Mouse (Mus musculus): ENCODE data around the gene Gm20388. TPM values are rescaled to one million over a fixed set of nuclear protein-coding genes. Genes with fewer than 3 reads are reported as not detected.

Gm20388 gene
- total RNA-seq, 2 experiments from 2014 or later, result 12.7 TPM; not detected in 1

GRCm38 (mm10) chr8:121335684-121336083 lies 1425.0 kb downstream of the Gm20388 start:
- DNase-seq, result no peak

GRCm38 (mm10) chr8:121342931-121343330 lies 1432.3 kb downstream of the Gm20388 start:
- DNase-seq, result no peak

DNA sequence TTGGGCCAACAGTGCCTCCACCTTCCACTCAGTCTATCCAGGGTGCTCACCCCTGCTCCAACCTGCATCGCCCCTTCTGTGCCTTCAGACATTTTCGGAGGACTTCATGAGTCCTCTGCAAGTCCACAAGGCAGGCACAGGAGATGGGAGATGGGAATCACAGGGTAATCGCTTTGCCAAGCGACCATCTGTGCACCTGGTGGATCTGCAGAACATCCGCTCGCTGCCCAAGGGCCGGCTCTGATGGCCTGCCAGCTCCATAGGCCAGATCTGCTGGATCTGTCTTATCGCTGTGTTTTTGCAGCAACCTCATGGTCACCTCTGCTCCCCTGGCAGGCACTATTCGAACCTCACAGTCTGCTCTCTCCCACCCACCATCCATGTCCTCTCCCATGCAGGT lies 1433.8 kb downstream of the Gm20388 start:
- DNase-seq, result no peak

DNA sequence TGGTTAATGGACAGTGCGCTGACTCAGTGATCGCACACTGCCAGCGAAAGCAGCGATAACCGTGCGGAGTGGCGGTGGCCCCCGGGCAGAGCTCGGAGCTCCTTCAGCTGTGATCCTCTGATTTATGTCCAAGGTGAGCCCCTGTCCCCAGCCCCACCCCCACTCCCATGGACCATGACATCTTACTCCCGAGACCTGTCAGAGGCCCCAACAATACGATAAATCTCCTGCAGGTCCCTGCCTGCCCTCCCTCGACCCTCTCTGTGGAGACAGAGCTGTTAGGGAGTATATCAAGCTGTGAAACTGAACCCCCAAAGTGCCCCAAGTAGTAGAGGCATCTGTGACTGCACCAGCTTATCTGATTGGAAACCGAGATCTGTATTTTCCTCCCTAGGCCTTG lies 1435.5 kb downstream of the Gm20388 start:
- DNase-seq, result no peak

DNA sequence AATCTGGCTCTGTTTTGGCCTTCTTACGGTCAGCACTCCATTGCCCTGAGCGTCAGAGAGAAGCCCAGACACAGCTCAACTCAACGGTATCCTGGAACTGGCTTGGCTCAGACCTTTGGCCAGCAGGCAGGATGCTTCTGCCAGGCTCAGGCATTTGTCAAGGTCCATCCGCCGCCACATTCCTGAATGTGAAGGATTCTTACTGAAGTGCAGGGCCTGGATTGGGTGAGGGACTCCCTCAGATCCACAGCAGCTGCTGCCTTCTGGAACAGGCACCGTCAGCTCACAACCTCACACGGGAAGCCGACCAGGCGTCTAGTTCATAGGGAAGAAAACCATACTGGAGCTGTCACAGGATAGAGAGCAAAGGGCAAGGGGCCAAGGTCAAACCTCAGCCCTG lies 1436.2 kb downstream of the Gm20388 start:
- DNase-seq, result no peak

- DNase-seq, result no peak
Measured at GRCm38 (mm10) chr8:121348998-121349397, 1438.4 kb downstream of the Gm20388 start.

GRCm38 (mm10) chr8:121350803-121351202 lies 1440.2 kb downstream of the Gm20388 start:
- no peak for DNase-seq

DNA sequence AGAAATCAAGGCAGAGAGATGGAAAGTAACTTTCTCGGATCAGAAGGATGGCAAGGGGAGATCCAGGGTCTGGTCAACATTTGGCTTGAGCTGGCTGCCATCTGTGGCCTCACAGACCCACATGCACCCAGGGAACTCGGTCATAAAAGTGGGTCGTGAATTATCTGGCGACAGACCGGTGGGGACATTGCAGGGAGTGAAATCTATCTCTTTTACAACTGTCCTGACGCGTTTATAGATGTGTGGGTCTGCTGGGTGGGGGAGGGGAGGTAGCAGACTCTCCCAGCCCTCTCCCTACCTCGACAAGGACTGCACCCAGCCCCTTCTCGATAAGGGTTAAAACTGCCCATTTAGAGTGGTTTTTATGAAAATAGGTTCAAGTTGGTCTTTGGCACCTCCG lies 1444.2 kb downstream of the Gm20388 start:
- DNase-seq, result no peak

GRCm38 (mm10) chr8:121357451-121357850 lies 1446.8 kb downstream of the Gm20388 start:
- no peak for DNase-seq

GRCm38 (mm10) chr8:121358609-121359008 lies 1448.0 kb downstream of the Gm20388 start:
- DNase-seq, result no peak

DNA sequence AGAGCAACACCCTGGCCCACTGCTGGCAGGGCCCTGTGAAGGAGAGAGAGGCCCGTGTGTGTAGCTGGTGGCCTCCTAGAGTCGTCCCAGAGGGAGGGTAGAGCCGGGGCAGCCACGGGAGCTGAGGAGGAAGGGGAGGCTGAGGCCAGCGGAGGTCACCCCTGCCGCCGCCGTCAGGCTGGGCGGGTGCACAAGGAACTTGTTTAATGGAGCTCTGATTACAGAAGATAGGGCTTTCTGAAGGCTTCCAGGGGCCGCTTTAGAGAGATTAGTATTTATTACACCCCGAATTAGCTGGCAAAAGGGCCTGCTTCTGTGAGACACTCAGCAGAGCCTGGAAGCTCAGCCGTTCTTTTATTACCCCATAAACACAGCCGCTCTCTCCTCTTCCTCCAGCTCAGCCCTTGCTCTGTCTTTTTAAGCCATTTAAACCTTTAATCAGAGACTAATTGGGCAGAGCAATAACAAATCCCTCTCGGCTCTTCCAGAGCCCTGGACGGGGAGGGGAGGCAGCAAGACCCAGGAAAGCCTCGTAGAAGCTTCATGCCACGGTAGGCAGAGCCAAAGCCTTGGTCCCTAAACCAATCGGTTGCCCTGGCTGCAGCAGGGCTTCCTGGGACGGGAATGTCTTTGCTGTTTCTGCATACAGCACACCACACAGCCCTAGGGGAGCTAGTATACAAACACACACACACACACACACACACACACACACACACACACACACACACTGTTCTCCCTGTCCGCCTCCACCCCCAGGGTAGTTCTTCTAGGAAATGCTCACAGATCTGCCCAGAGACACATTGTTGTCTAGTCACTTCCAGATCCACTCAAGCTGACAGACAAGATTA lies 1448.7 kb downstream of the Gm20388 start:
- DNase-seq, result no peak

DNA sequence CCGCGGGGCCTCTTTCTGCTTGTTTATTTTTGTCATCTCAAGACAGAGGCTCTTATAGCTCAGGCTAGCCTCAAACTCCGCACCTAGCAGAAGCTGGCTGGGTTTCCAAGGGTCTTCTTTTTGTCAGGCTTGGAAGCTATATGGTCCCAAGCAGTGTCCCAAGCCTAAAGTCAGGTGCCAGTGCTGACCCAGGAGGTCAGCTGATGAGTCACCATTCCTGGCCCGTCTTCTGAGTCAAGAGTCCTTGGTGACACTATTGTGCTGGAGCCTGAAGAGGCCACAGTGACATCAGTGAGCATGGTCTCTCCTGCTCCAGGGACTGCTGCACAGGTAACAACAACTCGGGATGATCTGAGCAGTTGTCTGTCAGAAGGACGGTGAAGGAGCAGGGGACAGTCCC lies 1449.4 kb downstream of the Gm20388 start:
- DNase-seq, result no peak

DNA sequence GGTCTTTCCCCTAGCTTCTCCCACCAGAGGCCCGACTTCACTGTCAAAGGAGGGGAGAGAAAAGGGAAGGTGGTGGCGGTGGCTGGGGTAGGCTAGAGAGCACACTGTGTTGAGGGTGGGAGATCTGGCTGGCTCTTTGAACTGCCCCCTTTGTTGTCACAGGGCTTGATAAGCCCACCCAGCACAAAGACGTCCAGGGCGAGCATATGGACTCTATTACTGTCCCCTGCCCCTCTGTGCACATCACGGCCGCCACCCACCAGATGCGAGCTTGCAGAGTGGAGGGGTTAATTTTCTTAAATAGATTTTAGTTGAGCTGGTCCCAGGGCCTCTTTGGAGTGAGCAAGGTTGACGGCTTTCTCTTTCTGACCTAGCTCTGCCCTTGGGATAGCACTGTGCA lies 1450.5 kb downstream of the Gm20388 start:
- DNase-seq, result no peak

DNA sequence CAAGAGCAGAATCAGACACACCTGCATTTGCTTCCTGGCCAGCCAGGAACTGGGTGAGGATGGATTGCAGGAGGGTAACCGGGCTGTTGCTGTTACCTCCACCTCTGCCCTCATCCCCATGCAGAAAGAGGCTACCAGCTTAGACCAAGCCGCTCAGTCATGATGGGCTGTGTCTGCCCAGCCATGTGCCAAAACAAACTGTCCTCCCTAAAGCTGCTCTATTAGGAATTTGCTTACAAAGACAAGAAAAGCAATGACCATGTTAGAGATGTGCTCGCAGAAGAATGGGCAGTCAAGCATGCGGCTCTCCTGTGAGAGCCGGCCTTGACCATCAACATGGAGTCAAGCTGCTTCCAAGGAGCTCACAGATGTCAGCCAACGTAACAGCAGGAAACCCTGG lies 1454.0 kb downstream of the Gm20388 start:
- DNase-seq, result no peak

DNA sequence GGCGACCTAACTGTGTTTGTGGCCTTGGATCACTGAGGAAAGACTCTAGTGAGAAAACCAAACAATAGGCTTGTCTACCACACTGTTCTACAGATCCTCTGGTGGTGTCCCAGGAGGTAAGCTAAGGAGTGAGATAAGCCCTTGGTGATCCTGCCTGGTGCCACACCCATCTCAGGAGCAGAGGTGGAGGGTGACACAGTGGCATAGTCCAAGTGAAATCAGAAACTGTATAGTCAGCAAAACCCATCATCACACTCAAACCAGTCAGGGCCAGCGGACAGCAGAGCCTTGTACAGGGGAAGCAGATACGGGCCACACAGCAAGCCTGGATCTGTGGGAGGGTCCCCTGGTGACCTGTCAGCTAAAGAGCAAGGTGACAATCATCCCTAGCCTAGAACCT lies 1454.5 kb downstream of the Gm20388 start:
- no peak for DNase-seq

DNA sequence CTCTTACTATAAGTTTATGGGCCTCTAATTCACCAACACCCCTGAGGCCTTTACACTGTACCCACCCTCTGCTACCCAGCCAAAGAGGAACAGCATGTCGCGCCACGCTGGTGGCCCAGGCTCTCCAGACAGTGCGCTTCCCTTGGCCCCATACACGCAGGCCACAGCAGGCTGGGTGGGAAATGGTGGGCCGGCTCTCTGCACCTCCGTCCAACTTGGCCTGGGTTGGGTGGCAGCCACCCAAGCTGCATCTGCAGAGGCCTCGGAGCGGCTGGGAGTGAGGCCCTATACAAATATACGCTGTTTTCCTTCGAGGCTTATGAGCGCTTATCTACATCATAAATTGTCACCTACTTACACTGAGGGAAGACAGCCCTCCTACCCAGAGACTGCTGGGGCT lies 1456.0 kb downstream of the Gm20388 start:
- DNase-seq, result no peak

DNA sequence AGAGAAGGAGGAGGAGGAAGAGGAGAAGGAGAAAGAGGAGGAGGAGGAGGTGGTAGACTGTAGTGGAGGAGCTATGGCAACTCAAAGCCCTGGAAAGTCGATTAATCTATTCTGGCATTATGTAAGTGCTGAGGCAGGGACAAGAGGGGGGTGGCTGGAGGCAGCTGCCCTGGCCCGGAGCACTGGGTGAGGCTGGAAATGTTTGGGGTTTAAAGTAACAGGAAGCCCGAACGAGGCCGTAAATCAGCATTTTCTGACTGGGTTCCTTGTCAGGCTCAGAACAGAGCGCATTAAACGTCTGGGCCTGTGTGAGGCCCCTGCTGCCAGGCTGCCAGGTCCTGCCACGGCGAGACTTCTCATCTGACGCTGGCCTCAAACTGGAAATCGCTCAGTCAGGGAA lies 1458.2 kb downstream of the Gm20388 start:
- no peak for DNase-seq

DNA sequence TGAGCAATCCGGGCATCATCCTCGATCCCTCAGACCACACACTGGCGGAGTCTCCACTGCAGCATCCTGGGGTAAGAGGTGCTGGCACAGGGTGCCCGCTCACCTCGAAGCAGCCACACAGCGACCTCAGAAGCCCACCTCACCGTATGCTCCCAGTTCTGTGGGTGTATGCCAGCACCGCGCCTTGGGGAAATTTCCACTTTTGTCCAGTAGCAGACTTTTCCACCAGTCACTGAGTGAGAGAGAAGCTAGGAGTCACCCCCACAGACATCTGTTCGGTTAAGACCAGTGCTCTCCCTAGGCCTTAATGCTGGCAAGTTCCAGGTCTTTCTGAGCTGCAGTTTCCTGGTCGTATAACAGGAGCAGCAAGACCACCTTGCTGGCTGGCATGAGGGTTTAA lies 1458.7 kb downstream of the Gm20388 start:
- peak in 1 of 2 experiments; percentile 9 for DNase-seq

- no peak for DNase-seq
Measured at GRCm38 (mm10) chr8:121371287-121371686, 1460.6 kb downstream of the Gm20388 start.

DNA sequence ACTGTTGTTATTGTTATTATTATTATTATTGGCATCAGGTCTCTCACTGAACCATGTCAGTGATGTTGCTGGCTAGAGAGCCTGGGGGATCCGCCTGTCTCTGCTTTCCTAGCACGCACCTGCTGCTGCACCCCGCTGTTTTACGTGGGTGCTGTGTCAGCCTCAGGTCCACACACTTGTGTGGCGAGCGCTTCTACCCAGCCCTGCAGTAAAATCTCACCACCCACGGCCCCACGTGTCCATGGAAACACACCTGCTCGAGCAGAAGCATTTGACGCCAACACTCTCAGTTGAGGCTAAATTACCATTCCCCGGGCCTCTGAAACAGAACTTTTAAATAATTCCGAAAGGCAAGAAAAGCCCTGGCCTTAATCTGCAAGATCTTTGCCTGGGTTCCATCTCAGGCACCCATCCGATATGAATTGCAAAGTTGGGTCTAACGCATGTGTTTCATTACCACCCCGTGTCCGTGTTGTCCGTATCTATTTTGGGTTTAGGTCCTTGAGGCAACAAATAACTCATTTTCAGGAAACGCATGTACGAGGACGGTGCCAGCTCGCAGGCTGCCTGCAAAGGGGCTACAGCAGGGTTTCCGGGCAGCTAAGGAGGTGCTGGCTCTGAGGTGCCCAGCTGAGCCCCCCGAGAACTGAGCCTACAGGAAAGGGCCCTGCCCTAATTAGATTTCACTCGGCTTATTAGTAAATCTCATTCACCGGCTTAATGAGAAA lies 1461.4 kb downstream of the Gm20388 start:
- DNase-seq, result peak; percentile 61 to 70

DNA sequence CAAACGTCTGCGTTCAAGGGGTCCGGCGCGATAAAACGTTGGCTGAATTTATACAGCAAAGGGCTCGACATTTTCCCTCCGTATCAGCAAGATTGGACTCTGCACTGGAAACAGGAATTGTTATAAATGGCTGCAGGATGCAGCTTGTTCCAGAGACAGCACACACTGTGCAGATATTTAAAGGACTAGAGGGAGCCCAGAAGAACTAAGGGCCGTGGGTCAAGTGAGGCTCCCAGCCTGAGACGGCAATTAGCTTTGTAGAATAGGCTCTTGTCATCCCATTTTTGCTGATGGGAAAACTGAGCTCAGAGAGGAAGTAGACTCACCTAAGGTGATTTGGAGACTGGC lies 1462.0 kb downstream of the Gm20388 start:
- DNase-seq, result no peak

DNA sequence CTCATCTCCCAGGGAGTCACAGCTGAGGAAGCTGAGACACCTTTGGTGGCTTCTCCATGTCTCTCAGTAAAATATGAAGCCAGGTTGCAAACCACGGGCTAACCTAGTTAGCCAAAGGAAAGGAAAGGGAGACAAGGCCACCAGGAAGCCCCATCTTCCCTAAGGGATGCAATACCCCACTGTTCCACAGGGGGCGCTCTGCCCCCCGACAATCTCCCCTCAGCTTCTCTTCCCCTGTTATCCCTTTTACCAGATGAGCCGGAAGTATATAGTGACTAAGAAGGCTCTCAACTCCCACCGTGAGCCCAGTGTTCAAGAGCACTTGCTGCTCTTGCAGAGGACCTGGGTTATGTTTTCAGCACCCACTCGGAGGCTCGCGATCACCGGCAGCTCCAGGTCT lies 1463.6 kb downstream of the Gm20388 start:
- DNase-seq, result no peak

DNA sequence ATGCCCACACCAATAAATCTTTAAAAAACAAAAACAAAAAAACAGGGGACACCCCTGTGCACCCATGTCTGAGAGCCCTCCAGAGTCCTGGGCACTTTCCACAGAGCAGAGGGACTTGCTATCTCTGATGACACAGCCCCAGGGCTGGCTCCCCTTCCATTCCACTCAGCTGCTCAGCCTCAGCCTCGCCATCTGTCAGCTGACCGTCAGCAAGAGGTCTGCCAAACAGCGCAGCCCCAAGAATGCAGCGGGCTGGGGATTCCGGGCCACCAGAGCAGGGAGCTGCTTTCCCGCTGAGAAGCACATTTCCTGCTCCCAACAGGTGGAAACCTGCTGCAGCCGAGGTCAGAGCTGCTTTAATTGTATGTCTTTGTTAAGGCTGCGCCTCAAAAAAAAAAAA lies 1464.1 kb downstream of the Gm20388 start:
- no peak for DNase-seq
